Mouse (Mus musculus) kidney, adult 9 months (tissue): ENCODE data around the gene Tmem170.
"Not testable (repeated sequence)": the region's sequence is repeated elsewhere in the genome, so short reads cannot be mapped to it uniquely, and the experiment has no call there.

Experiments
- DNase-seq: peaks from one replicate; pipeline ENCODE4 v3.0.0; 2022

Gene Tmem170

DNA sequence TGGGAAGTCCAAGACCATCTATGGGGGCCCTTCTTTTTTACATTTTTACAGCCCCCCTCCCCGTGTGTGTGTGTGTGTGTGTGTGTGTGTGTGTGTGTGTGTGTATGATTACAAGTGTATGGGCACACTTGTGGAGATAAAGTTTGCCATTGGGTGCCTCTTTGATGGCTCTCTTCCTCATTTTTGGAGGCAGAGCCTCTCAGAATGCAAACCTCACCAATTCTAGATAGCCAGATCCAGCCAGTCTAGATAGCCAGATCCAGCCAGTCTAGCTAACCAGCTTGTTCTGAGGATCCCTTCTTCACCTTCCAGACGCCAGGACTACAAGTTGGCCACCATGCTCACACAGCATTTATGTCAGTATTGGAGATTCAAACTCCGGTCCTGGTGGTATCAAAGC lies 5.3 kb downstream of the Tmem170 start:
- no peak for DNase-seq

DNA sequence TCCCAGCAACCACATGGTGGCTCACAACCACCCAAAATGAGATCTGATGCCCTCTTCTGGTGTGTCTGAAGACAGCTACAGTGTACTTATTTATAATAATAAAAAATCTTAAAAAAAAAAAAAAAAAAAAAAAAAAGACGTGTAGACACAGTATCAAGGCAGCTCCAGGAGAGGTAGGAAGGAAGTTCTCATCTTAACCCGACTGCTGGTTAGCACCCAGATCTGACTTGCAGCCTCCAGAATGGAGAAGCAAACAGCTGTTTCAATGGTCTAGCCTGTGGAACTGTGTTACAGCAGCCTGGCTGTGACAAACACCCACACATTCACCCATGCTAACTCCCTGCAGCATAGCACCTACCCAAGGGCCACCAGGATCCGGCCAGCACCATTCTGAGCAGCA lies 6.2 kb downstream of the Tmem170 start:
- DNase-seq, result no peak

DNA sequence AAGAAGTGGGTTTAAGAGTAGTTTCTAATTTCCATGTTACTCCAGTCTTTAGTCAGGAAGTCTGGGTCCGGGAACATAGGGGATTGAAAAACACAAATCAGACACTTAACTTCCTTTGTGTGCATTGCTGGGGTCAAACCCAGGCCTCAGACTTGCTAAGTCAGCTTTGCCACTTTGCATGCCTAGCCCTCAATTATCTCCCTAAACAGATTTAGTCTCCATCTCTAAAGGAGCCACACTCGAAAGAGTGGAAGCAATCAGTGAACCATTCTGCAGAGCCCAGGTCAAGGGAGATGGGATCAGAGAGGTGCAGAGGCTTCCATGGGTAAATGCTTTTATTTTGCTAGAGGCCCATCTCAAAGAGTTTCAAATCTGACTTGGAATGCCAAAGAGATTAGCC lies 7.9 kb downstream of the Tmem170 start:
- DNase-seq, result no peak

DNA sequence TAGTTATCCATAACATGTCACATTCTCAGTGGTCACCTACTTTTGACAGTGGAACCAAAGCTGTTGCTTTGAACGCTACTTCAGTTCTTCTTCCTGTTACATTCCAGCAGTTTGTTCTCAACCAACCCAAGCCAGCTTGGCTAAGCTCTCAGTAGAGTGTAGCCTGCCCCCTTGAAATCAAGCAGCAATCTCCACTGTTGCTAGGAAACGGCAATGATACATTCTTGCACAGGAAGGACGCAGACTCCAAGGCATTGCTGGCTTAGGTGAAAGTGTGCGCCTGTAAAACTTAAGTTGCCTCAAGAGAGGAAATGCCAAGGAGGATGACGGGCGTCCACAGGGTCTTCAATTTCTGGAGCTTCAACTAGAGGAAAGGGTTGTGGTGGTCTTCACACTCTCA lies 10.7 kb downstream of the Tmem170 start:
- peak; percentile 44 for DNase-seq

DNA sequence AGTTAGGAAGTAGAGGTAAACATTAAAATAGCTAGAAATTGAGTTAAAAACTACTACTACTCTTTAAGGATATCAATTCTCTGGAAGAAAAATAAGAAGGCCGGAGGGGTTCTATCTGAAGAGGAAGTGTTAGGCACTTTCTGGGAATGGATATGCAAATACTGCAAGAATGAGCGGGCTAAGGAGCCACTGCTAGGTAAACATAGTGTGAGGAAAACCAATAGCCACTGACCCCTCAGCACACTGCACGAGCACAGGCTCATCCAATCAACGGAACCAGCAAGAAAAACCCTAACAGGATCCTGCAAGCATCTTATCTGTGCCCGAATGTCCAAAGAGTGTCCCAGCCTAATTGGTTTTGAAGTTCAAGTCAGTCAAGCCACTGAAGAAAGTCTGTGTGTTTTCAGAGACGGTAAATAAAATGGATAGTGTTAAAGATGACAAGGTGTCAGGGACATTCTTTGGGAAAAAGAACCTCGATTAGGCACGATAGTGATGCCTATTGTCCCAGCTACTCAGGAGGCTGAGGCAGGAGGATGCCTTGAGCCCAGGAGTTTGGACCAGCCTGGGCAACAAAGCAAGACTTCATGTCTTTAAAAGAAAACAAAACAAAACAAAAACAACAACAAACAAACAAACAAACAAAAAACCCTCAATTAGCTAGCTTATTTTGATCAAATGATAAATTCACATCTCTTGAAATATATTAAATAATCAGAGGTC lies 11.3 kb downstream of the Tmem170 start:
- no peak for DNase-seq

DNA sequence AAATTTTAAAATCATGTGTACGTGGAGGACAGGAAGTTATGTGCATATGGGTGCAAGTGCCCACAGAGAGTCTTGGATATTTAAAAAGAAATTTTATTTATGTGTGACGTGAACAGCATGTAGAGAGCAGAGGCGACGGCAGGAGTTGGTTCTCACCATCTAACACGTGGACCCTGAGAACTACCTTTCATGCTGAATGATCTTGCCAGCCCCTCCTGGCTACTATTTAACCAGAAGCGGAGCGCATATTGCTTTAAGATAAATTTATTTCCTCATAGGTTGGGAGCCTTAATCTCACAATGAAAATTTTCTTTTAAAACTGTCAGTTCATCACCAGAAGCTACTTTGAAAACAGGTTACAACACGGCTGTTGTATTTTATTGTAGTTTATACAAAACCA lies 11.9 kb downstream of the Tmem170 start:
- DNase-seq, result no peak

DNA sequence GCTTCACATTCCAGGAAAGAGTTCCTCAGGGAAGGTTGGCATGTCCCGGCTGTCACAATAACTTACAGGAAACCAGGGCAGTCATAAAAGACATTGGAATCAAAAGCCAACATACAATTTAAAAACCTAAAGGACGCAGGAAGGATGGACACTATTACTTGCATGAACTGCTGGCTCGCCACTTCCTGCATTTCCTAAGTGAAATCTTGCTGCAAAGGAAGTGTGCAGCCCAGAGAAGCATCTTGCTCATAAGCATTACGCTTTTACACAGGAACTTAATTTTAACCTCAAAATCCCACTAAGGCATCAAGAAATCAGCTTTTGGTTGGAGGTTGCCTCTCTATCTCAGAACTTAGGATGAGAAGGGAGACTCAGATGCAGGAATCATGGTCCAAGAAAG lies 13.3 kb downstream of the Tmem170 start:
- DNase-seq, result no peak

DNA sequence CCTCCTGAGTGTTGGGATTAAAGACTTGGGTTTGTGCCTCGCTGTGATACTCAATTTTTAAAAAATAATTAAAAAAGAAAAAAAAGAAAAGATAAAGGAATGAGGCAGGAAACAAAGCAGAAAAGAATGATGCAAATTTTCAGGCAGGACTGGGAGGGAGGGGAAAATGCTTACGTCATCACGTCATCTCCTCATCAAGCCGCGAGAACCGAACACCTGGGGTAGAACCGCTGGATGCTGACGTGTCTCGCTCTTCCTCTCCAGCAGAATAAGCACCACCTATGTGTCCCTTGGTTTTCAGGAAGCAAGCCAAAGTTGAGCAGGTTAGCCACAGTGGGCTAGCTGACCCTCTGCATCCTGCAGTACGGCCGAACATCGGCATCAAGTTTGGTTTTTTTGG lies 20.6 kb downstream of the Tmem170 start:
- no peak for DNase-seq

DNA sequence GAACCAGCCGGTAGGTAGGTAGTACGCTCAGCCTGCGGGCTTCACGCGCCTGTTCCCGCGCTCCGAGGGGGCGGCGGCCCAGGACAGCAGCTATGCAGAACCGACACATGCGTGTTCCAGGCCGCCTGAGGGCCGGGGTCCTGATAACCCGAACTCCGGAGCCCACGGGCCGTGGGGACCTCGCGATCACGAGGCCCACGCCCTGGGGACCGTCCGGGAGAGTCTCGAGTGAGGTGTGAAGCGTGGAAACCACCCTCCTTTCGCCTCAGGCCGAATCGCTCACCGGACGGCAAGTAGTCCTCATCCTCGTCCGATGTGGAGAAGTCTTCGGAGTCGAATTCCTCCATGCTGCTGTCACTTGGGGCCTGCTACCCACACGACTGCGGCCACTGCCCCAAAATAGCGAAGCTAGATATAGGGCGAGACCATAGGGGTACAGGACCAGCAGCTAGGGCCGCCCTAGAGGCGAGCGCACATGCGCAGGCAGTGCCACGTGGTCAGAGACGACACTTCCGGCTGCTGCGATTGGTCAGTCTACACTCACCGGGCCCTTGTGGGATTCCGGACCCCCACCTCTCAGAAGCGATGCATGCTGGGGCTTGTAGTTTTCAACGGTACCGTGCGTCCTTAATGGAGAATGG lies 22.6 kb downstream of the Tmem170 start, which contains the start of gene Cfdp1:
TSS of gene Cfdp1 (minus strand) at position 431 of the 641 bp plus-strand sequence.
- peak; percentile 98 for DNase-seq

DNA sequence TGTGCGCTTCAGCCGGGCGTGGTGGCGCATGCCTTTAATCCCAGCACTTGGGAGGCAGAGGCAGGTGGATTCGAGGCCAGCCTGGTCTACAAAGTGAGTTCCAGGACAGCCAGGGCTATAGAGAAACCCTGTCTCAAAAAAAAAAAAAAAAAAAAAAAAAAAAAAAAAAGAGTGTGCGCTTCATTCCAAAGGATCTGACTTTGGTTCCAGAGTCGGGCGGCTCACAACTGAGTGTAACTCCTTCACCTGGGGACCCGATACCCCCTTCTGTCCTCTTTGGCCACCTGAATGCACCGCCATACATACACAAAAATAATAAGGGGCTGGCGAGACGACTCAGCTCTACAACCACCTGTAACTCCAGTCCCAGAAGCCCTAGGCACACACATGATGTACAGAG lies 23.3 kb downstream of the Tmem170 start:
- DNase-seq, result not testable (repeated sequence)

DNA sequence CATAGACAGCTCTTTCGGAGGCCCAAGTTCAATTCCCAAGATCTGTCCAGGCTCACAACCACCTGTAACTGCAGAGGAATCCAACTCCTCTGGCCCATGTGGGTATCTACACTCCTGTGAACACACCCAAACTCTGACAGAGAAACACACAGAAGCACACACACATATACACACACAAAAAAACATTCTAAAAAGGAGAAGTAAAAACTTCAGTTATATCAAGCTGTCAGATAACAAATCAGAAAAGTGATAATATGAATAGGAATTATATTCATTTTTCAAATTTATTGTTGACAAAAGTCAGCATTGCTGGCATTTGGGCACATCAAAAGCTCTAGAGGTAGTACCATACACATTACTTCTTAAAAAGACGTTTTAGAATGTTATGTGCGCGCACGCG lies 29.8 kb downstream of the Tmem170 start:
- no peak for DNase-seq

DNA sequence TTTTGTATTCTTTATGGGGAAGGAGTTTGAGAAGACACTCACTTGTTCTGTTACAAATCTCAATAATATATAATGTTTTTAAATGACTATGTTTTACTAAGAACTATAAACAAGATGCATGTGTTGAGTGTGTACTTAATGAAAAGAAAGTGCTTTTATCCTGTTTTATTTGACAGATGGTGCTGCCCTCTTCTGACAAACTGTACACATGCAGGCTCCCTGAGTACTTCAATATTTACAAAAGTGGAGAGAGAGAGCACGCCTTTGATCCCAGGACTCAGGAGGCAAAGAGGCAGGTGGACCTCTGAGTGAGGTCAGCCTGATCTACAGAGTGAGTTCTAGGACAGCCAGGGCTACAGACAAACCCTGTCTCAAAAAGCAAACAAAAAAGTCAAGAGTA lies 41.0 kb downstream of the Tmem170 start:
- peak; percentile 46 for DNase-seq

DNA sequence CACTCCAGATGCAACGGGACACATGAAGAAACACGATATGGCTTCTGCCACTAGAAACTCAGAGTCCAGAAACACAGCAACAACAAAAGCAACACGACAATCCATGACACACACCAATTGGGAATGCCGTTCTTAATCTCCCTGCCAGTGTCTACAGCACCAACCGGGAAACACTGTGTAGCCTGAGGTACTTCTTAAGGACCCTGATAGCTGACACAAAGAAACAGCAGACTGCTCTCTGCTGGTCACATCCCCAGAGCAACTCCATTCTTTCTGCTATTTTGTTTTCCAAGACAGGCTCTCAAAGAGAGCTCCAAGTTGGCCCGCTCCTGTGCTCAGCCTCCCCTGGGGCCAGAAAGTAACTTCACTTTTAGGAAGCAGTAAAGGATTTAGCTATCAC lies 42.5 kb downstream of the Tmem170 start:
- no peak for DNase-seq

DNA sequence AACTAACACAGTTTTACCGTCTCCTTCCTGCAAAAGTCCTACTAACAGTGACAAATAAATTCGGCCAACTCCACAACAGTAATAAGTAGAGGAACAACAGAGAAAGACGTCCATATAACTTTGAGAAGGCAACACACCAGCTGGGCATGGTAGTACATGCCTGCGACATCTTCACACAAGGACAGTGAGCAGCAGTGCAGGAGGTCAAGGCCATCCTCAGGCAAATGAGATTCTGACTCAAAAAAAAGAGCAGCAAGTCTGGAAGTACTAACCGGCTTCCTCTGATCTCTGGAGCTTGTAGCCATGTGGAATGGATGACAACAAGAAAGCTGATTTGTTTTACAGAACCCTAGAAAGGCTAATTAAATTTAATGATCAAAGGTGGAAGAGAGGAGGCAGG lies 43.6 kb downstream of the Tmem170 start:
- no peak for DNase-seq

DNA sequence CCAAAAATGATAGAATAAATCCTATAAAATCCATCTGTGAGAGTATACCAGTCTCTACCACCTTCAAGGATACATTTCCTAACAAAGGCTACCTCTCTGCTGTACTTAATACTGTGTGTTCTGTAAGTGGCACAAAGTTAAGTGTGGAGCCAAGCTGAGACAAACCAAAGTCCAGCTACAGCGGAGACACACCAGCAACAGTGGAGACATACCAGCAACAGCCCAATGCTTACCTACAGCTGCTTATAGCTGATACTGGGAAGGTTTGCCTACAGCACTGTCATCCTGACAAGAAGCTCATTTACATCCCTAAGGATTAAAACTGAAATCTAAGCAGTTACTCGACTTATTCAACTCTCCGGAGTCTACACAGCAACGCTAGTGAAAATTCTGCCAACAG lies 44.6 kb downstream of the Tmem170 start:
- no peak for DNase-seq

DNA sequence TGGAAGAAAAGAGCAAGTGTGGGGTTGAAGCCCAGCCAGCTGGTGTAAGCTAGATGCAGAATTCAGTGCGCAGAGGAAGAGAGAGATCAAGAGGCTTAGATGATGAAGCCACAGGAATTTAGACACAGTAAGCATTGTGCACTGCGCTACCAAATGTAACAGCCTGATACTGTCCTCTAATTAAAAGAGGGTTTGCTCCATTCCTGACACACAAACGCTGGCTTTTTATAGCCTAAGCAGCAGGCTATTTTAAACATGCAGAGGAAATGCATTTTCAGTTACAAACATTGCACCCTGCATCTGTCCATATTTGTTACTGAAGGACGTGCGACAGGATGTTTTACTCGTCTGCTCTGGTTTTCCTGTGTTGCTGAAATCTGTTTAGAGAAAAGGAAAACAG lies 48.0 kb downstream of the Tmem170 start:
- no peak for DNase-seq

DNA sequence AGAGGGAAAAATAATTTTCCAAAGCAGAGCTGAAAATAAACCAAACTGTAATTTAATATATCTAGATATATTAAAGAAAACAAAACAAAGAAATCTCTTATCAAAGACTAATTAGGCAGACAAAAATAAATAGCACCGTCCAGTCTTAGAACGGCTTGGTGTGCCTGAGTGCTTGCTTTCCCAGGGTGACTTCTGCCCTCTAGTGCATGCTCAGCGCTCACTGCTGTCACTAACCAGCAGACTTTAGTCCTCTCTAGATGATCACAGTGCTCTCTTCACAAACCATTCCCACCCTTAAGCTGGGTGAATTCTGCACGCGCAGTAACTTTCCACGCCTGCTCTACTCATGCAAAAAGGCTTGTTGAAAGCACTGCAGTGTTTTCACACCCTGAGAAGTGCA lies 51.3 kb downstream of the Tmem170 start:
- DNase-seq, result peak; percentile 61

DNA sequence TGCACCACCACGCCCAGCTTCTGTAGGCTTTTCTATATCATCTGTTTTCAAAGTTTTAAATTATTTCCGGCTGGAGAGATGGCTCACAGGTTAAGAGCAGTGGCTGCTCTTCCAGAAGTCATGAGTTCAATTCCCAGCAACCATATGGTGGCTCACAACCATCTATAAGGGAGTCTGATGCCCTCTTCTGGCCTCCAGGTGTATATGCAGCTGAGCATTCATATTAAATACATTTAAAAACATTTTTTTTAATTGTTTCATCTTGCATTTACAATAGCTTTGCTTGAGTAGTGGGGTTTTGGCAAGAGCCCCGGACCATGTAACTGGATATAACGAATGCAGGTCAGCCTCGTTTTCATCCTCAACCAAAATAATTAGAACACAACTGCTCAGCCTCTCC lies 52.2 kb downstream of the Tmem170 start:
- DNase-seq, result no peak

DNA sequence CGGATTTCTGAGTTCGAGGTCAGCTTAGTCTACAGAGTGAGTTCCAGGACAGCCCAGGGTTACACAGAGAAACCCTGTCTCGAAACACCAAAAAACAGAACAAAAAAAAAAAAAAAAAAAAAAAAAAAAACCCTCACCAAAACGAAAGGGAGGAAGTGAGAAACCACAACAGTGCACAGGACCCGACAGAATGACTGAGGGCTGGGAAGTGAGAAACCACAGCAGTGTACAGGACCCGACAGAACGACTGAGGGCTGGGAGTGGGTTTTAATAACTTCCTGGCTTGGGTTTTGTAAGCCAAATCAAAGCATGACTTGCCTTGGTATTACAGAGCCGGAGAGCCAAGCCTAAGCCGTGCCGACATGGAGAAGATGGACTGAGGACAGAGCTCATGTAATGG lies 55.4 kb downstream of the Tmem170 start:
- no peak for DNase-seq

DNA sequence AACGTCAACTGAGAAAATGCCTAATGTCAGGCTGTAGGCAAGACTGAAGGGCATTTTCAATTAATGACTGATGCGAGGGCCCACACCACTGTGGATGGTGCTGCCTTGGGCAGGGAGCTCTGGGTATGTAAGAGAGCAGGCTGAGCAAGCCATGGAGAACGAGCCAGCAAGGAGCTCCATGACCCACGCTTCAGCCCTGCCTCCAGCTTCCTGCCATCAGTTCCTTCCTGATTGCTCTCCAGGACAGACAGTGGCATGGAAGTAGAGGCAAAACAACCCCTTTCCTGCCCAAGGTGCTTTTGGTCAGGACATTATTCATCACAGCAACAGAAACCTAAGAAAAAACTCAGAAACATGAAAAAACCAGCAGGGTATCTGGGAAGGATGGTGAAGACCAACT lies 55.9 kb downstream of the Tmem170 start:
- peak; percentile 39 for DNase-seq

DNA sequence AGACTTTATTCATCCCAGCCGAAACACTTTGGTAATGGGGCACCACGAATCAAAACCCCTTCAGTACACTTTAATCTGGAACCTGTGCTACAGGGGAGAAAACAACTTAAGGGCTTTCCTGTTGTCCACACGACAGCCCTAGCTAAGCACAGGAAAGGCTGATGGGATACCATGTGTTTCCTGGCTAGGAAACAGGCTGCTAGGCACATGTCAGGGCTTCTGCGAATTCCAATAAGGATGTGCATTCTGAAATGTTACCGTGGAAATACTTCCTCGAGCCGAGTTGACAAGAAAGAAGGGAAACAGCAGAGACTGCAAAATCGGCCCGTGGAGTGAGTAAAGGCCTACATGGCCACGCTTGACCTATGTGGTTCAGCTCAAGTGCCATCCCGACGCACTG lies 56.5 kb downstream of the Tmem170 start:
- DNase-seq, result peak; percentile 58

DNA sequence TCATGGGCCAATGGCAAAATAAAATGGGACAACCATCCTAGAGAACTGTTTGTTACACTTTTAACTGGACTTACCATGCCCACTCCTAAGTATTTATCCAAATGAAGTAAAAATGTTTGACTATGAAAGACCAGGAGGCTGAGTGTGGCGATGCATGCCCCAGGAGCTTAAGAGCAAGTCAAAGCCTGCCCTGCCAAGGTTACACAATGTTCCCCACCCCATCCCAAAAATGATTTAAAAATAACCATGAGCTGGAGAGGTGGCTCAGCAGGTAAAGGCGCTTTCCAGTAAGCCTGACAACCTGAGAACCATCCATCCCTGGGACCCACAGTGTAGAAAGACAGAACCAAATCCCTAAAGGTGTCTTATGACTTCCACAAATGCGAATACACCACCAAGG lies 58.0 kb downstream of the Tmem170 start:
- DNase-seq, result no peak

DNA sequence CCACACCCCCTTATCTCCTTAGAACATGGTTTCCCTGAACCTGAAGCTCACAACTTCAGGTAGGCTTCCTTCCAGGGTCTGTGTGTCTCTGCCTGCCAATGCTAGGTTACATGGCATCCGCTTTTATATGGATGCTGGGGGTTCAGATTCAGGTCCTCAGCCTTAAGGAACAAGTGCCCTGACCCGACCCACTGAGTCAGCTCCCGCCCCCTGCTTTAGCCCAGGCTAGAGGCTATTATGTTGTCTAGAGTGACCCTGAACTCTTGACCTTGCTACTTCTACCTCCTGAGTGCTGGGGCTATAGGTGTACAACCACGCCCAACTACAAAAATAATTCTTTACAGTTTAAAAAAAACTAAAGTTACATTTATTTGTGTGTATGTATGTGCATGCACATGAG lies 61.5 kb downstream of the Tmem170 start:
- no peak for DNase-seq

DNA sequence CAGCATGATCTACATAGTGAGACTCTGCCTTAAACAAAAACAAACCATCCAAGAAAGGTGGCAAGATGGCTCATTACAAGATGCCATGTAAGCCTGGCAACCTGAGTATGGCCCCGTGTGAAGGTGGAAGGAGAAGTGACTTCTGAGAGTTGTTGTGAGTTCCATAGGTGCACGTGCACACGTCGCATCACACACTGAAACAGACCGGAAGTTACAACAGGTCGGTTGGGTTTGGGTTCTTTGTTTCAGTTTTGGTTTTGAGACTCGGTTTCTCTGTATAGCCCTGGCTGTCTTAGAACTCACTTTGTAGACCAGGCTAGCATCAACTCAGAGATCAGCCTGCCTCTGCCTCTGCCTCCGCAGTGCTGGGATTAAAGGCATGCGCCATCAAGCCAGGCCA lies 62.7 kb downstream of the Tmem170 start:
- no peak for DNase-seq
